Mouse (Mus musculus) testis, adult 2 months (tissue): Measurements from ENCODE around the gene Gtpbp2.

ENCODE experiments used
- CTCF ChIP-seq: fragments of 200-500 bp; IDR thresholded peaks from 2 replicates; pipeline ENCODE4 v1.5.1; 2012; ENCODE audit warnings: low read depth, mild to moderate bottlenecking, inconsistent platforms, low read length, moderate library complexity; ENCODE audit not compliant: control insufficient read depth, insufficient read depth, insufficient replicate concordance
- POLR2A ChIP-seq: fragments of 200-500 bp; IDR thresholded peaks from 2 replicates; pipeline ENCODE4 v1.6.1; 2012; ENCODE audit warnings: low read depth, mild to moderate bottlenecking, inconsistent platforms, low read length, moderate library complexity; ENCODE audit not compliant: control insufficient read depth

DNA sequence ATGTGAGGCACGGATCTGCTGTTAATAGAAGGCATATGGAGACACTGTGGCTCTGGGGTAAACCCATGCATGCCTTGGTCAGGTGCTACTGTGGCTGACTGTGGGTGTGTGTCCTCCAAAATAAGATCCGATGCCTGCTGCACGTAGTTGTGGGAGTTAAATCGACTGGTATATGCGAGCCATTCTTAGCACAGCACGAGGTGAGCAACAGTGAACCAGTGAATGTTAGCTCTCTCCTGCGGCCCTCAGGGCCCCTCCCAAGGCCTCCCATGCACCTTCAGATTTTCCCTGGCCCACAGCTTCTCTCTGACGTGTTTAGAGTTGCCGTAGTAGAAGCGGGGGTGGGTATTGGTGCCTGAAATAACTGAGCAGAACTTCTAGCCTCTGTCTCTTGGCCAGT is 41.2 kb upstream of the Gtpbp2 start:
- no peak for TF ChIP-seq CTCF
- TF ChIP-seq POLR2A: no peak
